Mouse (Mus musculus): ENCODE results near the gene Six2. TPM values are rescaled to one million over a fixed set of nuclear protein-coding genes. Genes with fewer than 3 reads are reported as not detected.
"Not testable (repeated sequence)": the region's sequence is repeated elsewhere in the genome, so short reads cannot be mapped to it uniquely, and the experiment has no call there.

The Six2 gene
- total RNA-seq, 2 experiments from 2014 or later = 6.2 to 12.2 TPM

- intact Hi-C loops (cut with DNase I; ENCODE audit: low total_unique reads) = no loop called here
- no peak for DNase-seq
Observed at GRCm38 (mm10) chr17:85691701-85692536, 3.8 kb upstream of the Six2 start.

DNA sequence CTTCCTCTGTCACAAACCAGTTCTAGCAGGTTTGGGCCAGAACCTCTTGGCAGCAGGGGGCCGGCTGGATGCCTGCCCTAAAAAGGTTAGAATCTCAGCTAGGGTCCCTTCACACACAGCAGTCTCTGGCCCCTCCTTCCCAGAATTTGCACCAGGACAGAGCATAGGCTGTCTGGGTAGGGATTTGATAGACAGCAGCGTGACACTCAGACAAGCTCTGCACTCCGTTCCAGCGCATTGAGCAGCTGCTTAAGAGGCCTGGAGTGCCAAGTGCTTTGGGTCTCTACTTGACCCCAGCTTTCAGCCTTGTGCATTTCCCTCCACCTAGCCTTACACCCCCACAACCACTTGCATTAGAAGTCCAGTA, 2.9 kb upstream of the Six2 start:
- no peak for DNase-seq
- intact Hi-C loops (cut with DNase I; ENCODE audit: low total_unique reads) = no loop called here

GRCm38 (mm10) chr17:85690323-85690968, 2.4 kb upstream of the Six2 start:
- intact Hi-C loops (cut with DNase I; ENCODE audit: low total_unique reads) = no loop called here
- no peak for DNase-seq

DNA sequence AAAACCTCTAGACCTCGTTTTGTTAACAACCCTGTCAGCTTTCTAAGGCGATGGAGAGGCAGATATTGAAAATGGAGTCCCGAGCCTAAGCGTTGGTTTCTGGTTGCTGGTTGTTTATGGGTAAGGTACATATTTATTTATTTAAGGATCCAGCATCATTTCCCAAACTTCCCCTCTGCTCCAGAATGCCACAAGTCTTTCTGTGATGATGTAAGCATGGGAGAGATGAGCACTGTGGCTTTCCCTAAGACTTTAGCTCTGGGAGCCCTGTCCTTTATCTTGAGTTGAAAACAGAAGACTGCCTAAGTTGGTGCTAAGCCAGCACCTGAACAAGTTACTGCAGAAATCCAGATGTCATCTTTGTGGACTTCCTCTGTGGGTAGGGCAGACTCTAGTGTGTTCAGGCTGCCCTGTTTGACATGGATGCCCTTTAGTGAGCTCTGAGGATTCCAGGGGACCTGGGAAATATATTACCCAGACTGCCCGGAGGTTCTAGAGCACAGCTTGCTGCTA, 1.8 kb upstream of the Six2 start:
- intact Hi-C loops (cut with DNase I; ENCODE audit: low total_unique reads) = loop anchor here (10.0 kb wide), 1 partner anchor 115 kb away; no protein-coding TSS in a partner anchor
- no peak for DNase-seq

DNA sequence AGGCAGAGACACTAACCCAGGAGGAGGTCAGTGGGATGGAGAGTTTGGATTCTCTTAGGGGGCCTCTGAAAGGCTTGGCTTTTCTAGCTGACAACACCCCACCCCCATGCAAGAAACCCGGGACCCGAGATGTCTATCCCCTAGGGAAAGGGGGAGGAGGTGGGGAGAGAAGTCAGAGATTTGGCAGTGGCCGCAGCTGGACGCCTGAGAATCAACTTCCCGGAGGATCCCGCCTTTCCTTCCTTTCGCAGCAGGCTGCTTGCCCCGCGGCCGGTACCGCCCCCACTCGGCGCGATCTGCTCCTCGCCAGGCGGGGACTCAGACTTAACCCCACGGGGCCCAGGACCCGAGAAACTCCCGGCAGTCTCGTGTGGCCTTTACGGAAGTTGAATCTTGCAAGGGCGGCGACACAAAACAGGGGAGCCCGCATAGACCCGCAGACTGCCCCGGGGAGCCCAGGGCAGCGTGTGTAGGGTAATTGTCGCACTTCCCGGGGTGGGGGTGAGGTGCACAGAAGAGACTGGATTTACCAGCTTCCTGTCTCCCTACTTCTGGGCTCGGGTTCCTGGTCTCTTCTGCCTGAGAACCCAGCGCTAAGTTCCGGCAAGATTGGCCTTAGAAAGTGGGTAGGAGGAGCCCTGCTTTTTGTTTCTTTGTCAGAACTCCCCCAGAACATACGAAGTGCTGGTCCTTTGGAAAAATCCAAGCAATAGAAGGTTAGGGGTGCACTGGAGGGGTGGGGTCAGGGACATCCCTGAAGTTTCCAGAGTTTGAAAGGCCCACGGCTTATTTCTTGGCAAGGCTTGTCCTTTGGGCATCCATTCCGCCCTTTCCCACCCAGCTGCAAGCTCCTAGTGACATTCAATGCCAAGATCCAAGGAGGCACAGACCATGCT, 1.1 kb upstream of the Six2 start:
- peak; percentile 78 for DNase-seq
- intact Hi-C loops (cut with DNase I; ENCODE audit: low total_unique reads) = loop anchor here (10.0 kb wide), 1 partner anchor 116 kb away; no protein-coding TSS in a partner anchor

DNA sequence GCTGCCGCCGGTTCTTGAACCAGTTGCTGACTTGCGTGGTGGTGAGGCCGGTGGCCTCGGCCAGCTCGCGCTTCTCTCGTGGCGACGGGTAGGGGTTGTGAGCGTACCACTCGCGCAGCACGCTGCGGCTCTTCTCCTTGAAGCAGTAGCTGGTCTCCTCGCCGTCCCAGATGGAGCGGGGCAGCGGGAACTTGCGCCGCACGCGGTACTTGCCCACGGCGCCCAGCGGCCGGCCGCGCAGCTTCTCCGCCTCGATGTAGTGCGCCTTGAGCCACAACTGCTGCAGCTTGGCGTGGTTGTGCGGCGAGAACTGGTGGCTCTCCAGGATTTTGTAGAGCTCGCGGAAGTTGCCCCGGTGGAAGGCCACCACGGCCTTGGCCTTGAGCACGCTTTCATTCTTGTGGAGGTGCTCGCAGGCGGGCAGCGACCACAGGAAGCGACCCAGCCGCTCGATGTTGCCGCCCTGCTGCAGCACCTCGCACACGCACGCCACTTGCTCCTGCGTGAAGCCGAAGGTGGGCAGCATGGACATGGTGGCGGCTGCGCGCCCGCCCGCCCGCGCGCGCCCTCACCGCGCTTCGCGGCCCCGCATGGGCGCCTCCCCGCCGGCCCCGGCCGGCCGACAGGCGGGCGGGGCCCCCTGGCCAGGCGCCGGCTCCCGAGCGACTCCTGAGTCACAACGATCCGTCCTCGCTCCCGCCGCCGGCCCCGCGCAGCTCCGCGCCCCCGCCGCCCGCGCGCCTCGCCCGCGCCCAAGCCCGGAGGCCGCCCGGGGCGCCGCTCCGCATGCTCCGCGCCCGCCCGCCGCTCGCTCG, 446 bp downstream of the Six2 start:
- intact Hi-C loops (cut with DNase I; ENCODE audit: low total_unique reads) = loop anchor here (10.0 kb wide), 1 partner anchor 117 kb away; no protein-coding TSS in a partner anchor
- no peak for DNase-seq

- no peak for DNase-seq
- intact Hi-C loops (cut with DNase I; ENCODE audit: low total_unique reads) = loop anchor here (10.0 kb wide), 1 partner anchor 118 kb away; no protein-coding TSS in a partner anchor
Observed at GRCm38 (mm10) chr17:85686476-85687420, 1.3 kb downstream of the Six2 start.

GRCm38 (mm10) chr17:85685689-85686281, 2.3 kb downstream of the Six2 start:
- intact Hi-C loops (cut with DNase I; ENCODE audit: low total_unique reads) = loop anchor here (10.0 kb wide), 1 partner anchor 119 kb away; no protein-coding TSS in a partner anchor
- DNase-seq = no peak

DNA sequence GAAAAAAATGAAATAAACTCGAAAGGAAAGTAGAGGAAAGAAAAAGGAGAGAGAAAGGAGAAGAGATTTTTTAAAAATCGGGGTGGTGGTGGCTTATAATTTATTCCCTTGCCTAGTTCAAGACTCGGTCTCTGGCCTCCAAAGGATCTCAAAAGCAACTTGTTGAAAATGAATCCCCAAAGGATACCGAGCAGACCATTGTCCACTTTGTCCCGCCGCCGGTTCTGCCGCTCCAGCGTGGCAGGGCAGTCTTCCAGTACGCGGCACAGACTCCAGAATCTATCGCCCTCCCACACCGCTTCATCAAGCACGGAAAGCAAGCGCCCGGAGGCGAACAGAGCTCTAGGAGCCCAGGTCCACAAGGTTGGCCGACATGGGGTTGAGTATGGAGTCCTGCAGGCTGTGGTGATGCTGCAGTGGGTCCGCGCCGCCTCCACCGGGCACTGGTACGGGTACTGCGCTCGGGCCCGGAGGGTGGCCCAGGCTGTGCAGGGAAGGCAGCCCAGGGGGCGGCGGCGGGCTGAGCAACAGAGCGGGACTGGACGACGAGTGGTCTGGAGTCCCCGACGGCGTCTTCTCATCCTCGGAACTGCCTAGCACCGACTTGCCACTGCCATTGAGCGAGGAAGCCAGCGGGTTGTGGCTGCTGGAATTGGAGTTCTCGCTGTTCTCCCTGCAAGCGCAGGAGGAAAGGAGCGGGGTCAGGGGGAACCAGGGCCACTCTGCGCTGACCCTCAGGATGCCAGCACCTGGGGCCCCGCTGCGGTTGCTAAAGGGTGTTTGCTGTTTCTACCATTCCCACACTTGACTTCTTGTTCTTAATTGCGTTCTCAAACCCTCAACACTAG, 3.0 kb downstream of the Six2 start:
- no peak for DNase-seq
- intact Hi-C loops (cut with DNase I; ENCODE audit: low total_unique reads) = loop anchor here (10.0 kb wide), 1 partner anchor 120 kb away; no protein-coding TSS in a partner anchor

DNA sequence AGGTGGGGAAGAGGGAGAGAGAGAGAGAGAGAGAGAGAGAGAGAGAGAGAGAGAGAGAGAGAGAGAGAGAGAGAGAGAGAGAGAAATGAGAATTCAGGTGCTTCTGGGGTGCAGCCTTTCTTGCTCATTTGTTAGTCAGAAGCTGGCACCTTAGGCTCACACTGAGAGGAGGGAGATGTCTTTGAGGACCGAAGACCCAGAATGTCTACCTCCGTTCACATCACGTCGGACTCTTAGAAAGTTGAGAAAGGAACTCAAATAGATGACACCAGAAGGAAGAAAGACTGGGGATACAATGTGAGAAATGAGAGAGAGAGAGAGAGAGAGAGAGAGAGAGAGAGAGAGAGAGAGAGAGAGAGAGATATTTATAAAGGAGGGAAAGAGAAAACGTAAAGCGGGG, 3.6 kb downstream of the Six2 start:
- intact Hi-C loops (cut with DNase I; ENCODE audit: low total_unique reads) = loop anchor here (10.0 kb wide), 1 partner anchor 120 kb away; no protein-coding TSS in a partner anchor
- DNase-seq = not testable (repeated sequence)

GRCm38 (mm10) chr17:85683984-85684307, 4.1 kb downstream of the Six2 start:
- DNase-seq = no peak
- intact Hi-C loops (cut with DNase I; ENCODE audit: low total_unique reads) = loop anchor here (10.0 kb wide), 1 partner anchor 121 kb away; no protein-coding TSS in a partner anchor

DNA sequence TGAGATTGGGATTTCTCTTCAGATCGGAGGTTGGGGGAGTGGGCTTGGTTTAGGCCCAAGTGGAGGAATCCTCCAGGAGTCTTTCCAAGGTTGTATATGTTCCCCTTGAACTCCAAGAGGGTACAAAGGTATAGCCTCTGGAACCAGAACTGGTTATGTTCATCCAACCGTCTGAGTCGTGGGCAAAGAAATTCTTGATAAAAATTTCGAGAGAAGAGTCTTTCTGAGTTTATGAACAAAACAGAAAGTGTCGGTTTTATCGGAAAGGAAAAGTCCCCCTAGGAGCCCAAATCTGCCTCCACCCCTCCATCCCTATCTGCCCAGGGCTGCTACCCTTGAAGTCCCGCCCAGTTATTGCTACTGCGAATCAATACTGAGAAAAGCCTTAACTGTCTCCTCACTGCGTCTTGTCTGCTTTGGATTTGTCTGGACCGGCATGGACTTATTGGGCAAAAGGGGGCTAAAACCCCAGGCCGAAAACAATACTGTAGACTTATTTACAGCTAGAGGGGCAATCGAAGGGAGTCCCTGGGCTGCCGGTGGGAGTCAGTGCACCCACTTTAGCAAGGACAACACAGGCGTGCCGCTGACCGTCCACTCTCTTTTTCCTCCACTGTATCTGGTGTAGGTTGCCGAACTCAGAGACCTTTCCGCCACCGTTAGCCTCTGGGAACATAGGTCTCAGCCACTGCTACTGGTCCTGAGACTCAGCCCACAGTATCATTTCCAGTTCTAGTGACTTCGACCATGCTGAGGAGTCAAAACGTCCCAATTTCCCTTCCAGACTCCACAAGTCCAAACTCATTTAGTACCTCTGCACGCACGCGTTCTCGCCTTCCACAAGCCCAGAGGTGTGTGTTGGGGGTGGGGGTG, 4.7 kb downstream of the Six2 start:
- no peak for DNase-seq
- intact Hi-C loops (cut with DNase I; ENCODE audit: low total_unique reads) = loop anchor here (10.0 kb wide), 1 partner anchor 121 kb away; no protein-coding TSS in a partner anchor

DNA sequence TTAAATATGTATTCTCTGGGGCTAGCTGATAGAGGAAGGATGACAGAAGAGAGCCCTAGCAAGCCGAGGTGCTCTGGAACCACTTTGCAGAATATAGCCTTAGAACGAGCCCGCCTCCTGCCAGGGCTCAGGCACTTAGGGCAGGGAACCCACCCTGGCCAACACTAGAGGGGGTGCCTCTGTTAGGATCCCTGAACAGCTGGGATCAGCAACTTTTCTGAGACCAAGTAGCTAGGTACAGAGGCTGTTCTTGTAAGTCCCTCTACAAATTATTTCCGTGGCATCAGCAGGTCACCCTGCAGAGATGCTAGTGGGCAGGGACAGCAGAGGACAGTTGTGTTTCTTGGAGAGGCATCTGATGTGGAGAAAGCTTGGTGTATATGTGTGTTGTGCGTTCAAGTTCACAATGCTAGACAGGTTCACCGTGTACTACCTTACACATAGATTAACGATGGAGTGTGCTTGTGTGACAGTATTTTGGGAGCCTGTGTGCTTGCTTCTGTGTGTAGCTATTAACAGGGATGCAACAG, 5.8 kb downstream of the Six2 start:
- DNase-seq = no peak
- intact Hi-C loops (cut with DNase I; ENCODE audit: low total_unique reads) = loop anchor here (10.0 kb wide), 1 partner anchor 123 kb away; no protein-coding TSS in a partner anchor

DNA sequence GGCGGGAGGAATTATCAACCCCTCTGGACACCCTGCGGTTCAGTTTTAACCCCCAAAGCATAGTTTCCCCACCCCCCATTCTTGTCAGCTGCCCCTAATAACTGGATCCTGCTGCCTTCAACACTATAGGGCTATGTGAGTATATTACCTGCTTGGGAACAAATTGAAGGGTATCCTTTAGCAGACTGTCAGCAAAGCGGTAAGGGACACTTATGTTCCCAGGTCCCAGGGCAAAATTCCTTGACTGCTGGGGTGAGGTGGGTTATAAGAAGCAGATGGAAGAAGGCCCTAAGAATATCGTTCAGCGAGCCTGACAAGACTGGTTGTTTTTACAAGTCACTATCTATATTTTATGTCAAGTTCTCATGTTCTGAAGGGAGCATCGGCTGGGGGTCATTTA, 6.3 kb downstream of the Six2 start:
- intact Hi-C loops (cut with DNase I; ENCODE audit: low total_unique reads) = loop anchor here (10.0 kb wide), 1 partner anchor 123 kb away; no protein-coding TSS in a partner anchor

More for the DNA sequence above, 6.3 kb downstream of the Six2 start:
- no peak for DNase-seq

All from gastrocnemius, postnatal 14 days (tissue).